Mouse (Mus musculus) brain, embryonic 18.5 days (tissue): ENCODE results near the gene Pusl1.

Experiments used
- DNase-seq: peaks from one replicate; pipeline ENCODE4 v3.0.0-alpha.2; 2012; ENCODE audit warnings: low read depth, low spot score

Gene Pusl1

DNA sequence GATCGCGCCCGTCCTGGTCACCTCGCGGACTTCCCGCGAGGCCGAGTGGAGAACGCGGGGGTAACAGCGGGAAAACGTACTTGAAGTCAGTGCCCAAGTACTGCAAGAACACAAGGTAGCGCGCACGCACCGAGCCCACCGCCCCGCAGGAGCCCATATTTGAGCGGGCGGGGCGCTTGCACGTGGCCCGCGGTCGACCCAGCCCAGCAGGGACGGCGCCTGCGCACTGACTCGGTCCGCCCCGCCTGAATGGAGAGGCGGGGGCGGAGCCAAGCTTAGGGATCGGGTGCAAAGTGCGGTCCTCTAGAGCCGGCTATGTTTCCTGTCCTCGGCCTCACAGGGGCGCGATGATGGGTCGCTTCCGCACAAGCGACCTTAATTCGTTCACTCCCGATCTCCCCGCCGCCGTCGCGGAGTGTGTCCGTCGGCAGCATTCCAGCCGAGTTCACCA is at the start of gene Pusl1, which contains the start of gene Acap3:
TSS of gene Pusl1 (minus strand) at position 231 of the 451 bp plus-strand sequence.
TSS of gene Acap3 (plus strand) at position 272 of the 451 bp plus-strand sequence.
- DNase-seq: peak; percentile 91

DNA sequence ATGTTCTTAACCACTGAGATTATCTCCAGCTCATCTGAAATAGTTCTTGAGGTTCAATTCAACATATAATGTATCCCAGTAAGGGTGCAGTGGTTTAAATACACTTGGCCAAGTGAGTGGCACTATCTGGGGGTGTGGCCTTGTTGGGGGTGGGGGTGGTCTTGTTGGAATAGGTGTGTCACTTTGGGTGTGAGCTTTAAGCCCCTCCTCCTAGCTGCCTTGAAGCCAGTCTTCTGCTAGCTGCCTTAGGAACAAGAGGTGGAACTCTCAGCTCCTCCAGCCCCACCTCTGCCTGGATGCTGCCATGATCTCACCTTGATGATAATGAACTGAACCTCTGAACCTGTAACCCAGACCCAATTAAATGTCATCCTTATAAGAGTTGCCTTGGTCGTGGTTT is 40.5 kb upstream of the Pusl1 start:
- DNase-seq: no peak

DNA sequence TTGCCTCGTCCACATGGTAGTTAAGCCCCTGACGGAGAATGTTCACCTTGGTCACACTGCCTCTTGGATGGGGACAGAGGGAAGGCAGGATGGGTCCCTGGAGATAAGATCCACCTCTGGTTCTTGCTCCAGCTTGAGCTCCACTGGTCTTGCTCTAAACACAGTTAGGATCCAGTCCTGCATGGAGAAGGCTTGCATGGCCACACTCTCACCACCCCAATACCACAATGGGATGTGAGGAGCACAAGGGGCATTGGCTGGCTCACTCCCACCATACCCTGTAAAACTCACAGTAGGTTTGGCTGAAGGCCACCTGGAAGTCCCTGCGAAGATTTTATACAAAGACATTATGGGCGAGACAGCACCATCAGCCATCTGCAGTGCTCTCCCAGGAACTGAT is 17.2 kb upstream of the Pusl1 start:
- DNase-seq: no peak

DNA sequence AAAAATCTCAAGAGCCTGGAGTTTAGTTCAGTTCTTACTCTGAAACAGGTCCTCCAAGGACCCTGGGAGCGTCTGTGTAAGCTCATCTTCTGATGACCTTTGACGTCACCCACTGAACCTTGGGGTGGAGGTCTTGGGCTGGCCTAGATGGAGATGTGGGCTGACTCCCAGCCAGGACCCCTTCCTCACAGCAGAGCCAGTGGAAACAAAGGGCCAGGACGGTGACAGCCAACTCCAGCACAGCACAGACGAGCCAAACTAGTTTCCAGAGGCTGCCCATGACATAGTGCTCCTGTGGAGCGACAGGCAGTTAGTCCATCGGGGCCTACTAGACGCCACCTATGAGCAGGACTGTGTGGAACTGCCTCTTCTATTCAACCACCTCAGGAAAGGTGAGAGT is 16.7 kb upstream of the Pusl1 start:
- DNase-seq: no peak

DNA sequence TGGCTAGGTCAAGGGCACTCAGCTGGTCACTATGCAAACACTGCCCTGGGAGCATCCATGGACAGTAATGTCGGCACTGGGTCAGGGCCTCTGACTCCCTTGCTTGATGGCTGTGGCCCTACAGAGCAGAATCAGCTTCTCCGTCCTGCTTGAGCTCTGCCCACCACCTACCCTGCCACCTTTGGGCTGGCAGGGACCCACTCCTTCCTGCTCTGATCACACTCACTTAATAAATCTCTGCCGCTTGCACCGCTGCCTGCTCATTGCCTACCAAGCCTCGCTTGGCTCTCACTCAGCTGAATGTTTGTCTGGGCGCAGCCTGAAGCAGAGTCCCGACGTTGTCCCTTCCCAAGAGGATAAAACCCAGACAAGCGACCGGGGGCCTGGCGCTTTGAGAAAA is 15.4 kb upstream of the Pusl1 start:
- DNase-seq: no peak

DNA sequence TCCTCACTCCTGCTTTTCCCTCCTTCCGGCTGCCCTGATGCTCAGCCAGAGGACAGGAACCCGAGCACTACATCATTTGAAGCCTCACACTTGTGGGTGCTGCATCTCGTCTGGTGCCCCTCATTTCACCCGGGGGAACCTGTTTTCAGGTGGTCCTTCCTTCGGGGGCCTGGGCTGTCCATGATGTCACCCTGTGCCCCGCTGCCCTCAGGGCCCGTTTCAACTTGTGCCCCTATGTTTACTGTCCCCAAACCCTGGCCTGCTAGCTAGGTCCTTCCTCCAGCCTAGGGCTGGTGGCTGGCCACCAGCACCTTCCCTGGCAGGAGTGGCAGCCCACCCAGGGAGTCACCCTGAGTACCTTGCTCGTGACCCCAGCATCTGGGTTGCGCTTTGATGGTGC is 14.5 kb upstream of the Pusl1 start:
- no peak for DNase-seq

DNA sequence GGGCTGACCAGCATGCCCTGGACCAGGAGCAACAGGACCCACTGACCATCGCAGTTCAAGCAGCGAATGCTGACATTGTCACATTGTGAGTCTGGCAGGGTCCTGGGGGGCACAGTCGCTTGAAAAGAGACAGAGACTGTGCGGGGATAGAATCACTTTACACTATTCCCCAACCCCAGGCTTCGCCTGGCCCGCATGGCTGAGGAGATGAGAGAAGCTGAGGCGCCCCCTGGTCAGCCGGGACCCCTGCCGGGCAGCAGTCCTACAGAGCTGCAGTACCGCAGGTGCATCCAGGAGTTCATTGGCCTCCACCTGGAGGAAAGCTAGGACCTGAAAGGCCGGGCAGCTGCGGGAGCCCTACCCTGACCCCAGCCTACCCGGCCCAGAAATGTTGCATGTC is 14.1 kb upstream of the Pusl1 start:
- no peak for DNase-seq

DNA sequence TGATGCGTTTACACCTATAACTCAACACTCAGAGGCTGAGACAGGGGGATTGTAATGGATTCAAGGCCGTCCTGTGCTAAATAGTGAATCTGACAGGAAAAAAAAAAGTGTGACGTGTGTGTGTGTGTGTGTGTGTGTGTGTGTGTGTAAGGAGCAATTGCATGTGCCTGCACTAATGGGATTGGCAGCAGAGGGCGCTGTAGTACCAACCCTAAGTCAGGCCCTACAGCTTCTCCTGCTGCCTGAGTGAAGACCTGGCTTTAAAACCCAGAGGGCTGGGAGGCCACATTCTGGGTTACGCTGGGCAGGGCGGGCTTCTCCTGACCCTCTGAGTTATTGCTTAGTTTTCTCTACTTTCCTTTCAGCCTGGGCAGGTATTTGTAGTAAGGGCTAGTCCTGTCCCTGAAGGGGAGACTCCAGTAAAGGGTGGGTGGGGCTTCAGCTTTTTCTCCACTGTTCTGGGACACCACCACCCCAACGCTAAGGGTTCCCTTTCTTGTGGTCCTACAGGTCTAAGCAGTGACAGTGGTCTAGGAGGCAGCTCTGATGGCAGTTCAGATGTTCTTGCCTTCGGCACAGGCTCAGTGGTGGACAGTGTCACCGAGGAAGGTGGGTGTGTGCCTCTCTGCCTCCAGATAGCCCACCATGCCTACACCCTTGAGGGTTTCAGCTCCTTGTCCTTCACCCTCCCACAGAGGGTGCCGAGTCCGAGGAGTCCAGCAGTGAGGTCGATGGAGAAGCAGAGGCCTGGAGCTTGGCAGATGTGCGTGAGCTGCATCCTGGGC is 12.9 kb upstream of the Pusl1 start:
- no peak for DNase-seq

DNA sequence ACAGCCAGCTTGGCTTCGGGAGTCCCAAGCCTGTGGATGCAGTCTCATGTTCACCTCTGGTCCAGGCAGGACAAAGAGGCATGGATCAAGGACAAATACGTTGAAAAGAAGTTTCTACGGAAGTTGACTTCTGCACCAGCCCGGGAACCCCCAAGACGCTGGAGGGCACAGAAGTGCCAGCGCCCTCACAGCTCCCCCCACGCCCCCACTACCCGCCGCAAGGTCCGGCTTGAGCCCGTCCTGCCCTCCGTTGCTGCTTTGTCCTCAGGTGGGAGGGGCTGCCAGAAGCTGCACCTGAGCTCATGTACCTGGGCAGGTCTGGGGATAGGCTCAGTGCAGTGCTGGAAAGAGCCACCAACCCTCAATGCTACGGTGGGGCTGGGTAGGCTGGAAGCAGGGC is 11.7 kb upstream of the Pusl1 start:
- no peak for DNase-seq

DNA sequence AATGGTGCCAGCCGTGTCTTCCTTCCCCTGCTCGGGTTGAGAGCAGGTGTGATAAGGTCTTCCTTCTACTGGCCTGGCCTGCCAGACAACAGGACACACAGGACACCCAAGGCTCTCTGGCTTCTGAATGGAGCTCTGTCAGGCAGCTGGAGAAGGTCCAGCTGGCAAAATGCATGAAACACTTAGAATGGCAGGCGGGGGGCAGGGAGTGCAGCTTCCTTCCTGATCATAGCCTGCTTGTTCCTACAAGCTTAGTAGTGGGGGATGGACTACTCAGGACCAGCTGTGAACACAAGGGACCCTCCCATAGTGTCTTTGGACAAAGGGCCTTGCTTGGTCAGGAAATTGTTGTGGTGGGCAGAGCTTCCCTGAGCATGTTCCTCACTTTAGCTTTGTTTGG is 9.6 kb upstream of the Pusl1 start:
- no peak for DNase-seq

DNA sequence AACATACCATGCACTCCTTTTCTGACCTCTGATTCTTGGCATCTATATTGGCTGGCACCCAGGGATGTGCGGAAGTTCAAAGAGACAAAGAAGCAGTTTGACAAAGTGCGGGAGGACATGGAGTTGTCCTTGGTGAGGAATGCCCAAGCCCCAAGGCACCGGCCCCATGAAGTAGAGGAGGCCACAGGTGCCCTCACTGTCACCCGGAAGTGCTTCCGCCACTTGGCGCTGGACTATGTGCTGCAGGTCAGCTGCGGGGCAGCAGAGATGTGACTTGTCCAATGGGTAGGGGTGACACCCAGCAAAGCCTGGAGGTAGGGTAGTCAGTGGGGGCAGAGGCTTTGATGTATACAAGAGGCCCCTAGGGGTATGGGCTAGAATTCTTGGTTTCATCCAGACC is 7.8 kb upstream of the Pusl1 start:
- DNase-seq: no peak

DNA sequence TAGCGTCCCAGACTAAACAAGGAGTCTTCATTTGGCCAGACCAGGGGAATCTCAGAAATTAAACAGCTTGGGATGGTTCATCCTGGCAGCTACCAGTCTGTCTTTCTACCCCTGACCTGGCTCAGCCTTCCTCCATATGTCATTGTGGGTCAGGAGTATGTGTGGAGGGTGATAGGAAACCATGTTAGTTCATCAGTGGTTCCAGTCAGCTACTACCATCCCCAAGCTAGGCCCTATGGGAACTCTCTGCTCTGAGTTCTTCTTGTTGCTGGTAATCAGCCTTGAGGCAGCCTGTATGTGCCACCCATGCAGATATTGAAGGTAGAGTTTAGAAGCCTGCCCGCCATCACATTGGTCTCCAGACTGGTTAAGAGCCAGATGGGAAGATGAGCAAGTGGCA is 6.7 kb upstream of the Pusl1 start:
- DNase-seq: no peak

DNA sequence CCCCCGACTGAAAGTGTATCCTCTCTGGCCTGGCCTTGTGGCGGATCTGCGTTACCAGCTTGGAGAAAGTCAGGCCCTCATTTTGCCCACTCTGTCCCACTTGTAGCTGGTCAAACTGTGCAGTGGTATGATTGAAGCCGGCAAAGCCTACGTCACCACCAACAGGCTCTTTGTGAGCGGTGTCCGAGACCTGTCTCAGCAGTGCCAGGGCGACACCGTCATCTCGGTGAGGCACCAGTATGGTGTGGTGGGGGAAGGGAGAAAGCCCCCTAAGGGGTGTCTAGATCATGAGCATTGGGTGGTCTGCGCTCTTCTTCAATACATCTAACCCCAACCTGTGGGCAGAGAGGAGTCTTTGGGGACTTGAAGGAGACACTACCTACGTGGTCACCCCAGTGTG is 4.9 kb upstream of the Pusl1 start:
- no peak for DNase-seq

DNA sequence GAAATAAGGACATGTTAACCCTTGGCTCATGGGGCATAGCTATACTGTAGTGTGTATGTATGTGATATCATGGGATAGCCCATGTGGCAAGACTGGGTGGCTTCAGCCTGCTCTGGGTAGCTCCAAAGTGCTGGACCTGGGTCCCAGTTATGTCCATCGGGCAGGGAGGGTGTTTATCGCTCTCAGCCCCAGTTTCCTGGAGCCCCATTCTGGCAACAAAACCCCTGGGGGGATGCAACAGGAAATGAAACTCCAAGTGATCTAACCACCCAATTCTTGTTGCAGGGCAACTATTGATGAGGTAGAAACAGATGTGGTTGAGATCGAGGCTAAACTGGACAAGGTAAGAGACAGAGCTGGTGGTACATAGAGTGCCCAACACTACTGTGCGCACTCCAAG is 4.2 kb upstream of the Pusl1 start:
- no peak for DNase-seq

DNA sequence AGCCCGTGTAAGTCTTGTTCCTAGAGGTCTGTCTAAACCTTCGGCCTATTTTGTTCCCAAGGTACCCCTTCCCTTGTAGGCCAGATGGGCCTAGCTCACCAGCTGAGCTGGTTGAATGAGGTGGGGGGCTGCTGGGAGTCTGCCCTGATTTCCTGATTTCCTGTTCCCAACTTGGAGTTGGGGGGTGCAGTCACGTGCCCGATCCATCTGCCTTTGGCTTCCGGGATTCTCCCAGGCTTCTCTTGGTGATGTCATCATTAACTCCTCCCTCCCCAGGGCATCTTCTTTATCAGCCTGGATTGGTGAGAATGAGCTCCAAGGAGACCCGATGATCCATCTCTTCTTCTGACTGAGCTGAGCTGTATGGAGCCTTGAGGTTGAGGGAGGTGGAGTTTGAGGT is 3.6 kb upstream of the Pusl1 start:
- peak; percentile 36 for DNase-seq

DNA sequence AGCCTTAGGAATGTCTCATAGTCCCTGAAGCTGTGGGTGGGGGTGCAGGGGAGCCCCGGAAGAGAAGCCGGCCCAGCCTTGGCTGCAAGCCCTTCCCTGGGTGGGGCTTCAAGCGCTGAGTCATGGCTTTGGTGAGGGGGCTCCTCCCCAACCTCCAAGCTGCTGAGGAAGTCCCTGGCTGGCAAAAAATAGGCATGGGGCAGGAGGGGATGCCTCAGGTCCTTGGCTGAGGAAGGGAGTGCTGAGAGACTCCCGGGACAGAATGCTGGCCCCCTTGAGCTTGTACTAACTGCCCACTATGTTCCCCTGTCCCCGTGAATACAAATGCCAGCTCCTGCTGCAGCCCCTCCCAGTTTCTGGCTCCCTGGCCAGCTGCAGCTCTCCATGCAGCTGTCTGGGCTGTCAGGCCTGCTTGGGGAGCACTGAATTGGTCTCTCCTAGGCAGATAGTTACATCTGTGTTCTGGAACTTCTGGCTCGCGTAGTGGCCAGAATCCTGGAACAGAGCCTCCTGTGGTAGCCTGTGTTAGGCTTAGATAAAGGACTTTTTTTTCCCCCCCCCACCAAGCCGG is 2.8 kb upstream of the Pusl1 start:
- no peak for DNase-seq

DNA sequence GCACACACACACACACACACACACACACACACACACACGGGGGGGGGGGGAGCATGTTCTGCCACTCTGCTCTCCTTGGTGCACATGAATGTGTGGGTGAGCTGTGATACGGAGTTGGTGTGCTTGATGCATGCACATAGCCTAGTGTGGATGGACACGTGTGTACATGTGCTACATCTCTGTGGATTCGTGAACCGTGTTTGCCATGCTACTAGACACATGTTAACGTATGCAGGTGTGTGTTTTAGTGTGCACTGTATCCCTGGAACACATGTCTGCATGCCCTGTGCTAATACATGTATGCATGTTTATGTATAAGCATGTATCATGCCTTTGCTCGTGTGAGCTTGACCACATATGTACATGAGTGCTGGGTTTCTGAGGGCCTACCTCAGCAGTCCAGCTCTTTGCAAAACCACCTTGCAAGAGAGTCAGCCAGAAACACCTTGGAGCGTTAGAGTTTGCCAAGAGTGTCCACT is 1.7 kb upstream of the Pusl1 start:
- no peak for DNase-seq

DNA sequence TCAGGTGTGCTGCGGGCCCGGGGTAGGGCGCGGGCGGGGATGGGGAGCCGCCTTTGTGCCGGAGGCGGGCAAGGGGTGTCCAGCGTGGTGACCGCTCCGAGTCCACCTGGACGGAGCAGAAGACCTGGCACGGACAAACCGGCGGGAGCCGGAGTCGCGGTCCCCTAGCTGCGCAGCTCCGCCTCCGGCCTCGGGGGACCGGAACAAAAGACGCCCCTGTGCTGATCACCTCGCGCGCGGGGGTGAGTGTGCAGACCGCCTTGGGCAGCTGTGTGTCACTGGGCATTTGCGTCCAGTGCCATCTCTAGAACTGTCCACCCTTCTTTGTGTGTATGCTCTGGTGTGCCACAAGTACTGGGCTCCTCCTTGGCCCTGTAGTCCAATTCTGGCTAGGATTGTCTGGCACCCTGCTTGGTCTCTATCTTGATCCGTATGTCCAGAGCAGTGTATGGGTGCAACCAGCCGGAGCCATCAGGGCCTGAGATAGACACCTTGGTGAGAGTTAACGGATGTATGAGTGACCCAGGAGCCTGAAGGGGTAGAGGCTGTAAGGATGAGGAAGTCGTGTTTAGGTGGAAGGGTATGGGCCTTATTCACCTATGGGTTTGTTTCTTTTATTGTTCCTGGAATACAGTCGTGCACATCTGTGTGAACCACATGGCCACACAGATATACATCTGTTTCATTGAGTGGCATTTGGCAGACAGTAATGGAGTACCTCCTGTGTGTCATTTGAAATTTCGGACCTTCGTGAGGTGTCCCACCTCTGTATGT is 1.0 kb upstream of the Pusl1 start:
- no peak for DNase-seq

DNA sequence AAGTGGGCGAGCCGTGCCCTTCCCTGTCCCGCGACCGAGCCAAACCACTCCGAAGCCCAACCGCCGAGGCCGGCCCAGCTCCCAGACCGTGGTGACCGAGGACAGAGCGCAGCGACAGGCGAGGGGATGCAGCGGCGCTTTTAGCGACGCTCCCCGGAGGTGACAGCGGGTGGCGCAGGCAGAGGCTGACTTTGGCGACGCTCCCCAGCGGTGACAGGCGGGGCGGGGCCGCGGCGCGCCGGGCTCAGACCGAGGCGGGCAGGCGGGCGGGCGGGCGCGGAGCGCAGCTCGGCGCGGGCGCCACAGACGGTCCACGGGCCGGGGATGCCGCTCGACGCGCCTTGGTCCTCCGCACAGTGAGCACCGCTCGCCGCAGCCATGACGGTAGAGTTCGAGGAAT is 436 bp upstream of the Pusl1 start:
- DNase-seq: peak; percentile 80

DNA sequence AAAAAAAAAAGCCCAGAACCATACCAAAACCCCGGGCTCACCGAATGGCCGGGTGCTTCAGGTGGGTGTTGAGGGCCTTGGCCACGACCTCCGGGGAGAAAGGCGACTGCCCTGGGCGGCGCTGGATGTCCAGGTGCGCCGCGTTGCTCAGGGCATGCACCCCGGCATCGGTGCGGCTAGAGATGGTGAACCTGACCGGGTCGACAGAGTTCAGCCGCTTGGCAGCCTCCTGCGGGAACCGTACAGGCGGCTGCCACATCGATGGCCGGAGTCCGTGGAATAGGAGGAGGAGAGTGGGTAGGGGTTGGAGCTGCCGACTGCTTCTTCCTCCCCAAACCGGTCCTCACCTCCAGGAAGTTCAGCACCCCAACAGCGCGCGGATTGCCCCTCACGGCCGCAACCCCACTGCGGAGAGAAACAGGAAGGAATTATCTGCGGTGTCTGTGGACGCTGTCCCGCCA is 540 bp downstream of the Pusl1 start:
- no peak for DNase-seq

DNA sequence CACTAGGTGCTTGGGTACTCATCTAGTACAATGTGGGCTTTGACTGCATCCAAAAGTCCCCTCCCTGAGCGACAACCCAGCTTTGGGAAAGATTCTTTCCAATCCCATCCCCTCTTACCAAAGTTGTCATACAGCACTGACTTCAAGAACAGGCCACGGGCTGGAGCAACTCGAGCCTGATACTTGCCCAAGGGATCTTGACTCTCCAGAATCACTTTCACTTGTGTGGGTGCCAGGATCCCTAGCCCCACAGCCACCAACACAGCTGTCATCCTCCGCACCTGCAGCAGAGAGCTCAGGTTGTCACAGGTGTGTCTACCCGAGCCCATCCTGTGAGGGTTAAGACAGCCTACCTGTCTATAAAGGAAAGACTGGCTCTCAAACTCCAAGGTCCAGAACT is 2.3 kb downstream of the Pusl1 start:
- no peak for DNase-seq

DNA sequence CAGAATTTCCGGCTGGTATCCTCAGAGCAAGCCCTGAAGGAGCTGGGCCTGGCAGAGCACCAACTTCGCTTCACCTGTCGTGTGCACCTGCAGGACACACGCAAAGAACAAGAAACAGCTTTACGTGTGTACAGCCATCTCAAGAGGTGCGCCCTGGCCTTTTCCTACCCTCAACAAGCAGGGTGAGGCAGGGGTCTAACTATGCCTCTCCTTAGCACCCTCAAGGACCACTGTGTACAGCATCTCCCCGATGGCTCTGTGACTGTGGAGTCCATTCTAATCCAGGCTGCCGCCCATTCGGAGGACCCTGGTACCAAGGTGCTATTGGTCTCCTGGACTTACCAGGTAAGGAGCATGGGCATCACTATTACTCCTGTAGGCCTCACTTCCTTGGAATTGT is 3.4 kb downstream of the Pusl1 start:
- DNase-seq: no peak

DNA sequence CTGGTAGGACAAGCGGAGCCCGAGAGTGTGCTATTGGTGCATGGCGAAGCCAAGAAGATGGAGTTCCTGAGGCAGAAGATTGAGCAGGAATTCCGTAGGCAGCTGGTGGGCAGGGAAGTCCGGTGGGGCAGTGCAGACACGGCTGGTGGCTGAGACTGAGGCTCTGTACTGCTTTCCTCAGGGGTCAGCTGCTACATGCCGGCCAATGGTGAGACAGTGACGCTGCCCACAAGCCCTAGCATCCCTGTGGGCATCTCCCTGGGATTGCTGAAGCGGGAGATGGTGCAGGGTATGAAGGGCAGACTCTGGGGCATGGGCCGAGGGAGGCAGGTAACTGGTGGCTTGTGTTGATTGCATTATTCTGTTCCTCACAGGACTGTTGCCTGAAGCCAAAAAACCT is 3.9 kb downstream of the Pusl1 start:
- DNase-seq: no peak
